Mouse (Mus musculus) heart, embryonic 16.5 days (tissue): Measurements from ENCODE around the gene Suclg1. TPM values are rescaled to one million over a fixed set of nuclear protein-coding genes. Genes with fewer than 3 reads are reported as not detected.

ENCODE experiments used
- polyA plus RNA-seq: library from polyadenylated mRNA; unstranded; fragments of >200 nt; fragmentation: Nextera tagmentation; extraction: Ambion mirVana; gene quantifications from 2 replicates; pipeline ENCODE4 v1.2.1, GENCODE M21; 2015

Gene Suclg1
- polyA plus RNA-seq, 1 experiment from 2014 or later = 351 TPM

Other genes starting within 250 kb of the Suclg1 start
- gene Dnah6, start 26.7 kb upstream of the Suclg1 start, polyA plus RNA-seq = 0.12 and 0.20 TPM in 2 replicates
- not detected in 2 replicates for gene 4931417E11Rik, start 221.3 kb downstream of the Suclg1 start, polyA plus RNA-seq